Mouse (Mus musculus) stomach, embryonic 16.5 days (tissue): ENCODE data around the gene Hoxd10. TPM values are rescaled to one million over a fixed set of nuclear protein-coding genes. Genes with fewer than 3 reads are reported as not detected.
A peak's percentile ranks its signal among the peaks of the same experiment; 100 is the strongest.

Source experiments
- microRNA counts: library from miRNA; unstranded; fragments of <30 nt; microRNA quantifications from one replicate; lab custom pipeline; 2016
- microRNA-seq: library from miRNA; unstranded; fragments of <30 nt; microRNA quantifications from one replicate; pipeline ENCODE4, GENCODE M21; 2016
- polyA plus RNA-seq: library from polyadenylated mRNA; unstranded; fragments of >200 nt; fragmentation: Nextera tagmentation; extraction: Ambion mirVana; gene quantifications from 2 replicates; pipeline ENCODE4 v1.2.1, GENCODE M21; 2015

Gene Hoxd10
- polyA plus RNA-seq, 1 experiment from 2014 or later, result 0.21 TPM

MicroRNAs within 50 kb of the gene (microRNA counts, 519-probe panel; counts per million panel counts)
- microRNA mmu-miR-10b (lab: Ali Mortazavi, UCI), result 2,694 counts per million, percentile 59 among the panel's probes with 10 or more counts

Small RNA genes within 50 kb of the gene (microRNA-seq; reads per million reads assigned to microRNA genes)
- gene Gm44463, result not detected
- gene Mir10b, result 4,203 reads per million, percentile 89 among the genes with 10 or more reads in this experiment

Other genes with a start within 250 kb of the Hoxd10 start
- gene Lnpk, start 112.5 kb upstream of the Hoxd10 start, polyA plus RNA-seq, result 18.0 and 19.1 TPM in 2 replicates
- not detected in 2 replicates for gene Evx2, start 32.4 kb upstream of the Hoxd10 start, polyA plus RNA-seq
- gene Hoxd13, start 23.6 kb upstream of the Hoxd10 start, polyA plus RNA-seq, result 0.20 TPM in 1 of 2 replicates, not detected in the other
- gene Hoxd12, start 16.9 kb upstream of the Hoxd10 start, polyA plus RNA-seq, result 0.05 and 0.11 TPM in 2 replicates
- 0.17 TPM in 1 of 2 replicates, not detected in the other for gene Hoxd11, start 12.4 kb upstream of the Hoxd10 start, polyA plus RNA-seq
- gene Hoxd9, start 5.8 kb downstream of the Hoxd10 start, polyA plus RNA-seq, result 0.41 and 0.53 TPM in 2 replicates
- gene Hoxd8, start 12.7 kb downstream of the Hoxd10 start, polyA plus RNA-seq, result 1.7 and 2.8 TPM in 2 replicates
- gene Hoxd3, start 20.0 kb downstream of the Hoxd10 start, polyA plus RNA-seq, result 7.4 and 9.2 TPM in 2 replicates
- 0.29 and 0.39 TPM in 2 replicates for gene Hoxd4, start 20.0 kb downstream of the Hoxd10 start, polyA plus RNA-seq
- 0.10 and 0.13 TPM in 2 replicates for gene Gm28230, start 34.8 kb downstream of the Hoxd10 start, polyA plus RNA-seq
- not detected in 2 replicates for gene Hoxd1, start 71.1 kb downstream of the Hoxd10 start, polyA plus RNA-seq
- gene Mtx2, start 133.9 kb downstream of the Hoxd10 start, polyA plus RNA-seq, result 86.4 and 93.0 TPM in 2 replicates